Mouse (Mus musculus) hindbrain, postnatal 0 days (tissue): ENCODE data around the gene Traip. TPM values are rescaled to one million over a fixed set of nuclear protein-coding genes. Genes with fewer than 3 reads are reported as not detected.

Source experiments
- ATAC-seq: fragments of 200-750 bp; cut with Nextera tagmentation; 2 replicates; pipeline ENCODE4 v1.8.0; 2017; ENCODE audit warnings: mild to moderate bottlenecking, moderate TSS enrichment, moderate library complexity
- DNase-seq: peaks from one replicate; pipeline ENCODE4 v3.0.0-alpha.2; 2015; ENCODE audit warnings: low spot score
- H3K27ac ChIP-seq: fragments of 300-500 bp; sonication (generic); 2 replicates; pipeline ENCODE4 v1.5.1; 2014; ENCODE audit warnings: mild to moderate bottlenecking
- H3K27me3 ChIP-seq: fragments of 300-500 bp; sonication (generic); 2 replicates; pipeline ENCODE4 v1.6.1; 2014; ENCODE audit warnings: low read length, mixed read lengths; ENCODE audit not compliant: insufficient read depth
- H3K36me3 ChIP-seq: fragments of 300-500 bp; sonication (generic); 2 replicates; pipeline ENCODE4 v1.6.1; 2014; ENCODE audit warnings: low read length, mixed read lengths; ENCODE audit not compliant: insufficient read depth
- H3K4me1 ChIP-seq: fragments of 300-500 bp; sonication (generic); 2 replicates; pipeline ENCODE4 v1.6.1; 2014; ENCODE audit warnings: antibody characterized with exemption, low read length, mixed read lengths; ENCODE audit not compliant: insufficient read depth
- H3K4me2 ChIP-seq: fragments of 300-500 bp; sonication (generic); 2 replicates; pipeline ENCODE4 v1.6.1; 2014; ENCODE audit warnings: low read depth, mild to moderate bottlenecking, low read length, moderate library complexity, mixed read lengths
- H3K4me3 ChIP-seq: fragments of 300-500 bp; sonication (generic); 2 replicates; pipeline ENCODE4 v1.5.1; 2014; ENCODE audit warnings: low read length
- H3K9ac ChIP-seq: fragments of 300-500 bp; sonication (generic); replicated peaks from 2 replicates; pipeline ENCODE4 v1.6.1; 2014; ENCODE audit warnings: mild to moderate bottlenecking, low read length, moderate library complexity, mixed read lengths
- H3K9me3 ChIP-seq: fragments of 300-500 bp; sonication (generic); 2 replicates; pipeline ENCODE4 v1.6.1; 2016; ENCODE audit warnings: low read length, mixed read lengths
- CTCF ChIP-seq: IDR thresholded peaks from 2 replicates; pipeline ENCODE4 v1.5.1; 2016; ENCODE audit warnings: antibody characterized with exemption, control low read depth, low read depth
- WGBS: fragments of 180-500 bp; shearing (Covaris S2); extraction: QIAGEN DNeasy Blood & Tissue Kit; methylation state at CpG from one replicate; pipeline ENCODE4 v1.1.7; 2014; 5-methylcytosine and 5-hydroxymethylcytosine counted together
- polyA plus RNA-seq: library from polyadenylated mRNA; unstranded; fragments of >200 nt; fragmentation: Nextera tagmentation; extraction: Ambion mirVana; gene quantifications from 2 replicates; pipeline ENCODE4 v1.2.1, GENCODE M21; 2015
- total RNA-seq: library from RNA; depleted of rRNA; stranded (reverse); fragments of >200 nt; gene quantifications from 2 replicates; pipeline ENCODE4 v1.2.3, GENCODE M21; 2014

The Traip gene
- total and polyA plus RNA-seq, 2 experiments from 2014 or later, result 8.4 to 9.2 TPM

DNA sequence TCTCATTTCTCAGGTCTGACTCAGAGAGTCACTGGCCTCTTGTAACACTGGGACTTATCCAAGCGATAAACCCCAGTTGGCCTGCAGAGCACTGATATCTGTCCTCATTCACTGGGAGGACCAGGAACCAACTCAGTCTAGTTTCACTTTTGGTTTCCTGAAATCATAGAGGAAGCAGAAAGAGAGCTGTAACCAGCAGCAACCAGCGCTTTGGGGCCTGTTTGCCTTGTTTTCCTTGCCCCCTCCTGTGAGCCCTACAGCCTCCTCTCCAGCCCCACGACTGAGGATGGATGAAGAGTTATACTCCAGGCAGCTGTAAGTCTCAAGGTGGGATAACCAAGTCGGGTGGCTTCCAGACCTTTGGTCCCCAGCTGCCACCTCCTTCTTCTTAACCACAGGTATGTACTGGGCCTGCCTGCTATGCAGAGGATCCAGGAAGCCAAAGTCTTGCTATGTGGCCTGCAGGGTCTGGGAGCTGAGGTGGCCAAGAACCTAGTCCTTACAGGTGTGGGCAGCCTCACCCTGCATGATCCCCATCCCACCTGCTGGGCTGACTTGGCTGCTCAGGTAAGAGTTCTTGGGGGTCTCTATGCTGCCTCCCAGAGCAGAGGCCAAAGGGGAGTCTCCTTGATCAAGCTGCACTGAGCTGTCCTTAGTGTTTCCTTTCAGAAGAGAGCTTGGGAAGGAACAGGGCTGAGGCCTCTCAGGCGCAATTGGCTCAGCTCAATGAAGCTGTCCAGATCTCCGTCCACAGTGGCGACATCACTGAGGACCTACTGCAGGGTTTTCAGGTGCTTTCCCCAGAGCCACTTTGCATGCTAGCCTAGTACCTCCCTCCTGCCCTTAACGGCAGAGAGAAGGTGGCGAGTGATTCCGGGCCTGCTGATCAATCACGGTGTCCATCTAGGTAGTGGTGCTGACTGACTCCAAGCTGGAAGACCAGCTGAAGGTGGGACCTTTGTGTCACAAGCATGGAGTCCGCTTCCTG, 25.8 kb downstream of the Traip start, which contains the start of gene Uba7:
Gene Uba7, plus strand, starts transcription at position 107 of the 988 bp plus-strand sequence.
- no peak for DNase-seq
- no peak within 1 kb of the TSS for H3K4me3 ChIP-seq
- no peak for TF ChIP-seq CTCF
- H3K4me1 ChIP-seq, result no peaks in the 10 kb centered on the region
- H3K27ac ChIP-seq, result no peak within 1 kb of the TSS
- WGBS, result 77% methylated on average over 12 of the region's 12 CpGs
- no peaks in the 10 kb centered on the region for H3K9me3 ChIP-seq
- ATAC-seq, result no peak
- no peak within 1 kb of the TSS for H3K9ac ChIP-seq
- no peaks in the 10 kb centered on the region for H3K27me3 ChIP-seq
- H3K36me3 ChIP-seq, result no peaks in the 10 kb centered on the region
- 0 out of 2 replicates have a peak within 1 kb of the TSS, but pooled peaks have one; percentile 18 for H3K4me2 ChIP-seq

DNA sequence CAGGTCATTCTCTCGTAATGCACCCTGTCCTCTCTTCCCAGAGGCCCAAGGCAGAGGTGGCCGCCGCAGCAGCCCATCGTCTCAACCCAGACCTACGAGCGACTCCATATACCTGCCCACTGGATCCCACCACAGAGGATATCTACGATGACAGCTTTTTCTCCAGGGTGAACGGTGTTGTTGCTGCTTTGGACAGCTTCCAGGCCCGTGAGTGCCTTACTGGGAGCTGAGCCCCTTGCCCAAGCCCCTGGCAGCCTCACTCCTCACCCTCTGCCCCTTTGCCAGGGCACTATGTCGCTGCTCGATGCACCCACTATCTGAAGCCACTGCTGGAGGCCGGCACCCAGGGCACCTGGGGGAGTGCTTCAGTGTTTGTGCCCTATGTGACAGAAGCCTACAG, 28.9 kb downstream of the Traip start:
- H3K27ac ChIP-seq, result no peak overlapping the region
- H3K9ac ChIP-seq, result no peak overlapping the region
- no peak for TF ChIP-seq CTCF
- H3K4me3 ChIP-seq, result no peak overlapping the region
- no peaks in the 10 kb centered on the region for H3K9me3 ChIP-seq
- H3K36me3 ChIP-seq, result no peaks in the 10 kb centered on the region
- H3K27me3 ChIP-seq, result no peaks in the 10 kb centered on the region
- no peak overlapping the region for H3K4me2 ChIP-seq
- ATAC-seq (no peak), DNase-seq (no peak)
- 86% methylated on average over 12 of the region's 12 CpGs for WGBS
- H3K4me1 ChIP-seq, result peaks cover 10% of the 10 kb centered on the region; the same call in 1 of the 2 replicates

DNA sequence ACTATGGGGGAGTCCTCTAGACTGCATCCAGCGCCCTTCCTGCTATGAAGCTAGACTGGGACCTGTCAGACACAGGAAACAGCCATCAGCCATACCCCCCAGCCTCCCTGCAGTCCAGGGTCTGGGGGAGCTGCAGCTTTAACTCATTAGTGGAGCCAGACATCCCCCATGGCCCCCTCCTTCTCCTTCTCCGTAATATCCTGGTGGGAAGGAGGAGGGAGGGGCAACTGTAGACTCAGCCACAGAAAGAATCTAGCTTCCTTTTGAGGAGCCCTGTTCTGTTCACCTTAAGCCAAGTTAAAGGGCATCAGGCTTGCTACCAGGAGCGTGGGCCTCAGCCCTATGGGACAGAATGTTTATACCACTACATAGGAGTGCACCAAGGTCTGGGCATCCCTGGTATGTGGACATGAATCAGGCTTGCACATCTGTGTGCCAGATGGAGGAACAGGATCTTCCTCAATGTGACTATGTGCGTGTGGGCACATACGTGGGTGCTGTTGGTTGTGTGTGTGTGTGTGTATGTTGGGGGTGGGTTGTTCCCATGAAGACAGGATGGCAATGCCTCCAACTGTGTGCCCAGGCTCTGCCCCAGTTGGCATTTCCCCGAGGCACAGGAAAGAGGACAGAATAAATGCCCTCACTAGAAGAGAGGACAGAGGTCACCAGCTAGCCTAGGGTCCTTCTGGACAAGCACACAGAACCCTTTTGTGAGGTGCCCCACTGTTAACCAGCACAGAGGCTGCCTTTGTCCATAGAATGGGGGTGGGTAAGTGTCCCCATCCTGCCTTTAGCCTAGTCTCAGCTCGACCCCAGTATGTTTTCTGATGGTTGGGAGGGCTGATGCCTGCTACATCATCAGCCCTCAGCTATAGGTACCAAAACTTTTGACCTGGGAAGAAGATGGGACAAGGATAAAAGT, 32.0 kb downstream of the Traip start:
- Histone ChIP-seq H3K9me3 (no peaks in the 10 kb centered on the region), H3K36me3 (no peaks in the 10 kb centered on the region), H3K27me3 (no peaks in the 10 kb centered on the region), H3K4me2 (peak overlapping the region; percentile 85; the same call in 1 of the 2 replicates), H3K27ac (peak overlapping the region; percentile 79), H3K4me1 (peaks cover 10% of the 10 kb centered on the region; the same call in 1 of the 2 replicates), H3K9ac (no peak overlapping the region), H3K4me3 (no peak overlapping the region)
- whole genome bisulfite sequencing, result 55% methylated on average over 6 of the region's 7 CpGs
- TF ChIP-seq CTCF, result no peak
- DNase-seq, result no peak
- no peak for ATAC-seq

DNA sequence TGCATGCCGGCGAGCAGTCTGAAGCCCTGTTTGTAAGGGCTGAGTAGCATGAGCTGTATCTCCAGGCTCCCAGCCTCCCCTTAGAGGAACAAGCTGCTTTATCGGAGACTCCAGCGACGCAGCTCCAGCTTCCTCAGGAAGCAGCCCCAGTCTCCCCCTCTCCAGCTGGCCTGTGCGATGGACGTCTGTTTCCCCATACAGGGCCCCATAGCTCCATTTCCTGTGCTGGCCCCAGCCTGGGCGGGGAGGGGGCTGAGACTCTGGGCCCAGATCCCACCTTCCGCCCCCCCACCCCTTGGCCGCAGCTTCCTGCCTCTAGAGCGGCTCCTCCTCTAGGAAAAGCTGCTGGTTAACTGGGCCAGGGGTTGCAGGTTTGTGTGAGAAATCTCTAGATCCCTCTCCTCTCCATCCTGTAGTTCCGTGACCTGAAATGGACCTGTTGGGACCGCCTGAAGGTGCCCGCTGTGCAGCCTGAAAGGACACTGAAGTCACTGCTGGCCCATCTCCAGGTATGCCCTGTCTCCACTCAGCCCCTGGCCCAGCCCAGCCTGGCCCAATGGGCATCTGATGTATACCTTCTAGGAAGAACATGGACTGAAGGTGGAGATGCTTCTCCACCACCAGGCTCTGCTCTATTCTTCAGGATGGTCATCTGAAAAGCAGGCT, 32.9 kb downstream of the Traip start, which contains the start of gene Gm20661:
Gene Gm20661, plus strand, starts transcription at position 378 of the 666 bp plus-strand sequence.
- no peaks in the 10 kb centered on the region for H3K27me3 ChIP-seq
- no peaks in the 10 kb centered on the region for H3K9me3 ChIP-seq
- peak within 1 kb of the TSS; percentile 85; the same call in 1 of the 2 replicates for H3K4me2 ChIP-seq
- no peaks in the 10 kb centered on the region for H3K36me3 ChIP-seq
- WGBS, result 39% methylated on average over 14 of the region's 14 CpGs
- H3K27ac ChIP-seq, result peak within 1 kb of the TSS; percentile 79
- ATAC-seq (peak; percentile 43; the same call in 1 of the 2 replicates), DNase-seq (peak; percentile 60)
- H3K4me3 ChIP-seq, result no peak within 1 kb of the TSS
- TF ChIP-seq CTCF, result no peak
- peak within 1 kb of the TSS; percentile 37; the same call in 1 of the 2 replicates for H3K9ac ChIP-seq
- H3K4me1 ChIP-seq, result peaks cover 10% of the 10 kb centered on the region; the same call in 1 of the 2 replicates

DNA sequence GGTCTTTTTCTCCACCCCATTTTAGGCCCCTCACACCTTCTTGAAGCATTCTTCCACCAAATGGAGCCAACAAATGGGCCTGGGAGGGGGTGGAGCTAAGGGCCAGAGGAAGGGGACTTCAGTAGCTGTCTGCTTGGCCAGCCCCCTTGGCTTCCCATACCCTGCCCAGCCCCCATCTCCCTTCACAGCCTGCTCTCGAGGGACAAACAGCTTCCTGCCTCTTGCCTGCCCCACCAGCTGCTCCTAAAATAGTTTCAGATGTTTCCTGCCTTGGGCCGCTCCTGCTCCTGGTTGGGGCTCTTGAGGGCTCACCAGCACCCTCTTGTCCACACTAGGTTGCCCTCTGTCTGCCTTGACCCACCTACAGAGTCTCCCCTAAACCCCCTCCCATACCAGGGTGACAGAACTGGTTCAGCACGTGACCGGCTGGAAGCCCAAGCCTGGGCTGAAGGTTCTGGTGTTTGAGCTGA, 33.5 kb downstream of the Traip start:
- Histone ChIP-seq H3K27me3 (no peaks in the 10 kb centered on the region), H3K4me3 (no peak overlapping the region), H3K4me2 (peak overlapping the region; percentile 85; the same call in 1 of the 2 replicates), H3K27ac (peak overlapping the region; percentile 79), H3K9me3 (no peaks in the 10 kb centered on the region), H3K36me3 (no peaks in the 10 kb centered on the region), H3K9ac (no peak overlapping the region), H3K4me1 (peaks cover 10% of the 10 kb centered on the region; the same call in 1 of the 2 replicates)
- ATAC-seq, result no peak
- WGBS, result 44% methylated on average over 4 of the region's 4 CpGs
- peak; percentile 51 for DNase-seq
- no peak for TF ChIP-seq CTCF
